Mouse (Mus musculus): Measurements from ENCODE around the gene Vinac1. TPM values are rescaled to one million over a fixed set of nuclear protein-coding genes. Genes with fewer than 3 reads are reported as not detected.
A peak's percentile ranks its signal among the peaks of the same experiment; 100 is the strongest.

The Vinac1 gene
- polyA plus RNA-seq (2015; fragmentation: Nextera tagmentation; extraction: Ambion mirVana) = 0.70 and 0.81 TPM in 2 replicates

DNA sequence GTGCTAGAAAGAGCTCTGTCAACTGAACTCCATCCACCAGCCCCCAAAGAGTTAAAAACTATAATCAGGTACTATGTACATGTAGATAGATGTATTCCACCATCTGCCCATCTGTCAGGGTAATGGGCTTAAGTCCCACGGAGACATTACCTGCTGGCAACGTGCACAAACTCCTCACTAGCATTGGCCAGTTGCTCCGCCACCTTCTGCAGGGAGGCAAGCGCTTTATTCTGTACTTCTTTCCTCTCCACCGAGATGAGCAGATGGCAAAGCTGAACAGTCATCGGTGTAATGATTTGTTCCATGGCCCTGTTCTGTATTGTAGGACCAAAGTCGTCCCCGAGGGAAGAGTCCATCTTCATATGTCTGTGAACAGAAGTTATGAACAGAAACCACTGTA is at the start of gene Vinac1:
TSS of gene Vinac1 (minus strand) at position 362 of the 400 bp plus-strand sequence.
- Histone ChIP-seq H3K36me3 (no peaks in the 10 kb centered on the region), H3K4me2 (replicated peaks) (no peak within 1 kb of the TSS), H3K27ac (no peak within 1 kb of the TSS), H3K9me3 (no peaks in the 10 kb centered on the region), H3K4me1 (replicated peaks) (no peaks in the 10 kb centered on the region), H3K4me3 (replicated peaks) (no peak within 1 kb of the TSS), H3K9ac (replicated peaks) (no peak within 1 kb of the TSS), H3K27me3 (no peaks in the 10 kb centered on the region)
- WGBS = 84% methylated on average over 8 of the region's 8 CpGs
- no peak for ATAC-seq

DNA sequence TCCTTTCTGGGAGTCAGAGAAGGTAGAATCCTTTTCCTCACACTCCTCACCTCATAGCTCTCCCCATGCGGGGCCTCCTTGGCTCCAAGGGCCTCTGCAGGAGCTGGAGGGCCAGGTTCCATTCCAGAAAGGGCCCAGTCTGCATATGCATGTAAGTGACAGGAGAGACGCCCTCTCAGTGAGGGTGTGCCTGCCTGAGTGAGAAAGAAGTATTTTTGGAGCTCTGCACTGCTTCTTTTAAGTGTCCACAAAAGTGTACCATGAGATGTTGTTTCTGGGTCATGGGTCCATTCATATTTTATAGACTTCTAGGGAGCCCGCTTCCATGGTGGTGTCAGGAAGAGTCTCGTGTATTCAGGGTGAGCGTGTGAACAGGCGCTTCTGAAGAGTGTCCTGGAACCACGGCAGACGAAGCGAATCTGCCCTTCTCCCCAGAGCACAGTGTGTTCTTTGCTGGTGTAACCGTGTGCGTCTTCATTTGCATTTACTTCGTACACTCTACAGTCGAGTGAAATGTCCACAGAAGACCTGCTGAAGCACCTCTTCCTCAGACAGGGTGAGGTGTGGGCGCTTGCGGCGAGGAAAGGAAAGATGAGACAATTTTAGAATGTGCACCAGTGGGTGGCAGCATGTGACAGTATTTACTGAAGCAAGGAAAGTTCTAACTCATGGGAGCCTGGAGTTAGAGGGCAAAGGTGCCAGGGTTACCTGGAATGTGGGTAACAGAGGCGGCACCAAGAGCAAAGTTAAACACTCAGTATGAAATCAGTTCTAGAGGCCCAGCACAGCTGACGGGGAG is 46.2 kb upstream of the Vinac1 start:
- no peak for ATAC-seq
- peaks cover 65% of the 10 kb centered on the region for H3K36me3 ChIP-seq
- no peak overlapping the region for H3K27ac ChIP-seq
- no peak overlapping the region for H3K4me3 ChIP-seq (replicated peaks)
- H3K9me3 ChIP-seq = no peaks in the 10 kb centered on the region
- no peaks in the 10 kb centered on the region for H3K4me1 ChIP-seq (replicated peaks)
- no peaks in the 10 kb centered on the region for H3K27me3 ChIP-seq
- WGBS = 87% methylated on average over 18 of the region's 18 CpGs
- H3K4me2 ChIP-seq (replicated peaks) = no peak overlapping the region
- H3K9ac ChIP-seq (replicated peaks) = no peak overlapping the region

DNA sequence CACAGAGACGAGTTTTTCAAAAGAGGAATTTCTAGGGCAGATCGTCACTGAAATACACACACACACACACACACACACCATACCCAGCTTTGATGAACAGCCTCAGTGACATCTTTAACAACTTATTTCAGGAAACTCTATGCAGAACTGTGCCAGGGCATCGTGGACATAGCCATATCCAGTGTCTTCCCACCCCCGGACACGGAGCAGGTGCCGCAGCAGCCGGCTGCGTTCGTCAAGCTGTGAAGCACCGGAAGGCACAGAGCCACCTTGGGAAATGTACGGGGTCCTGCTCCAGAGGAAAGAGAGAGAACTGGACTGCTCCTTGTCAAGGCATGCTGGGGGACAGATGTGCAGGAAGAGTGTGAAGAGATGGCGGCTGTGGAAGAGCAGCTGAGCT is 44.8 kb upstream of the Vinac1 start:
- Histone ChIP-seq H3K4me3 (replicated peaks) (no peak overlapping the region), H3K27me3 (no peaks in the 10 kb centered on the region), H3K36me3 (peaks cover 75% of the 10 kb centered on the region), H3K27ac (no peak overlapping the region), H3K9ac (replicated peaks) (no peak overlapping the region), H3K4me1 (replicated peaks) (no peaks in the 10 kb centered on the region), H3K9me3 (no peaks in the 10 kb centered on the region), H3K4me2 (replicated peaks) (no peak overlapping the region)
- 94% methylated on average over 12 of the region's 12 CpGs for WGBS
- ATAC-seq = no peak

DNA sequence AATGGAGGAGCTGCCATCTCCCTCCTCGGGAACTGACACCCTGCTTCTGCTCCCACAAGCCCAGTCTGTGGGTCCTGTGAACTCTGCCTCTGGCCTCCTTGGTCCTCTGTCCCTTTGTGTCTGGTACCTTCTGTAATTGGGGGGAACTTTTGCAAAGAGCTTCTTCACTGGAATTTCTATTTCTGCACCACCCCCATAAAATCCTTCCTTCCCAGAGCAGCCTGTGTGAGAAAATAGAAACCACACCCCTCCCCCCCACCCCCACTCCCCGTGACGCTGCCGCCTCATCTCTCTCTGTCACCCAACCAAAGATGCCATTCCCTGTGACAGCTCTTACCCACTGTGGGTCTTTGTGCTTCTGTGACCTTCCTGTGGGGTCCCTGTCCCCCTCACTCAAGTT is 42.4 kb upstream of the Vinac1 start:
- H3K4me3 ChIP-seq (replicated peaks) = no peak overlapping the region
- no peak overlapping the region for H3K27ac ChIP-seq
- ATAC-seq = no peak
- no peaks in the 10 kb centered on the region for H3K4me1 ChIP-seq (replicated peaks)
- H3K36me3 ChIP-seq = peaks cover 89% of the 10 kb centered on the region
- no peaks in the 10 kb centered on the region for H3K9me3 ChIP-seq
- H3K27me3 ChIP-seq = no peaks in the 10 kb centered on the region
- 84% methylated on average over 4 of the region's 4 CpGs for WGBS
- no peak overlapping the region for H3K9ac ChIP-seq (replicated peaks)
- H3K4me2 ChIP-seq (replicated peaks) = no peak overlapping the region

DNA sequence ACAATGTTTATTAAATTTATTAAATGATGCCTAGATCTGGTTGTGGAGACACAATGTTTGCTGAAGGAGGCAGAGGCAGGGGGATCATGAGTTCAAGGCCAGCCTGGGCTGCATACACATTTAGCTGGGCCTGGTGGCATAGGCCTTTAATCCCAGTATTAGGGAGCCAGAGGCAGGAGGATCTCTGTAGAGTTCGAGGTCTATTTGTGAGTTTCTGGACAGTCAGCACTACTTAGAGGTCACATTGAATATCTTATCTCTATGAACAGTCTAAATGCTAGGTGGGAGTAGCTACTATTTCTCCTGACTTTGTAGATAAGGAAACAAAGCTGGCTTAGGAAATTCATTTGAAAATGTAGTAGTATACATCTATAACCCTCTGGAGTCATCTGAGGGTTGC is 39.5 kb upstream of the Vinac1 start:
- Histone ChIP-seq H3K27me3 (no peaks in the 10 kb centered on the region), H3K9me3 (no peaks in the 10 kb centered on the region), H3K9ac (replicated peaks) (no peak overlapping the region), H3K27ac (no peak overlapping the region), H3K36me3 (peaks cover 70% of the 10 kb centered on the region), H3K4me1 (replicated peaks) (no peaks in the 10 kb centered on the region), H3K4me2 (replicated peaks) (no peak overlapping the region), H3K4me3 (replicated peaks) (no peak overlapping the region)
- WGBS = 85% methylated on average over 1 of the region's 1 CpGs
- no peak for ATAC-seq

DNA sequence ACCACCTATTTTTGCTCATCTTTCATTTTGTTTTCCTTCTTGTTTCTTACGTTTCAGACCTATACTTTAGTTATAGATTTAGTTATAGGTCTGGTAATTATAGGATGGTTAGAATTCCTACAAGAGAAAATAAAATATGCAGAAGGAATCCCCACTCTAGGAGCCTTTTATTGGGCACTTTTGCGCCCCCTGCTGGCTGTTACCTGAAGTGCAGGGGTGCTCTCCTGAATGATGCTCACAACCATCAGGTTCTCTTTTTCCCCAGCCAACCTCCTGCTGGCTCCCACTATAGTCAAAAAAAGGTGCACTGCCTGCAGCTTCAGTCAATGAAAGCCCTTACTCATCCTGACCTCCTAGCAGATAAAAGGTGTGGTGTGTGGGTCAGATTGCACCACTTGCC is 37.0 kb upstream of the Vinac1 start:
- Histone ChIP-seq H3K9ac (replicated peaks) (no peak overlapping the region), H3K27ac (no peak overlapping the region), H3K9me3 (no peaks in the 10 kb centered on the region), H3K4me1 (replicated peaks) (no peaks in the 10 kb centered on the region), H3K27me3 (no peaks in the 10 kb centered on the region), H3K4me2 (replicated peaks) (no peak overlapping the region), H3K36me3 (peaks cover 67% of the 10 kb centered on the region), H3K4me3 (replicated peaks) (no peak overlapping the region)
- WGBS = 43% methylated on average over 2 of the region's 2 CpGs
- ATAC-seq = no peak

DNA sequence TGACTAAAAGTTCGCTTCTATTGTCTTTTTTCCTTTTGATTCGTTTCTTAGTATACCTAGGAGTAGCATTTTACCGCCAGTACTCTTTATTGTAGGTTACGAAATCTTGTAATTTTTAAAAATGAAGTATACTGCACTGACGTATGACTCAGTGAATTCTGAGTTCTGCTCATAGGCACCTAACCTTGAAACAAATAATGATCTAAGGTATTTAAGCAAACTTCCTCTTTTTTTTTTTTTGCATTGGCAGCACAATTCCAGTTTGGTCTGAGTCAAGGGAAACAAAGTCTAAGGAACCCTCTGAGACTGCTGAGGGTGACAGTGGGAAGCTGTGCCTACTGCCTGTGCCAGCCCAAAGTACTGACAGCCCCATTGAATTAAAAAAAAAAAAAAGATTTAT is 35.5 kb upstream of the Vinac1 start:
- WGBS = 96% methylated on average over 5 of the region's 5 CpGs

DNA sequence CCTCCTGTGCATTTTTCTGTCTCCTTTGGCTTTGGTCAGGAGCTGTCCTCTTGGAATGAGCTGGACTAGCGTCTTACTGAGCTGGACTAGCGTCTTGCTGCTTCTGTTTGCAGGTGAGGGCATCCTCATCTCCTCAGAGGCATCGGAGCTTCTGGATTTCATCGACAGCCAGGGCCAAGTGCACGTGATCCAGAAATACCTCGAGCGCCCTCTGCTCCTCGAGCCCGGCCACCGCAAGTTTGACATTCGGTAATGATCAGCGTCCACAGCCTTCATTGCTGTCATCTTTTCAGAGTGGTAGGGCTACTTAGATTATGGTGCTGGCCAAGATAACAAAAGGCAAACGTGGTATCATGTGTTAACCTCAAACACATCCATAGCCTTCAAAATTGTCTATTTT is 33.1 kb upstream of the Vinac1 start:
- Histone ChIP-seq H3K9me3 (no peaks in the 10 kb centered on the region), H3K27me3 (no peaks in the 10 kb centered on the region), H3K4me3 (replicated peaks) (no peak overlapping the region), H3K4me2 (replicated peaks) (no peak overlapping the region), H3K4me1 (replicated peaks) (no peaks in the 10 kb centered on the region), H3K36me3 (peaks cover 73% of the 10 kb centered on the region), H3K9ac (replicated peaks) (no peak overlapping the region), H3K27ac (no peak overlapping the region)
- 73% methylated on average over 13 of the region's 13 CpGs for WGBS
- no peak for ATAC-seq

More for the DNA sequence above, 35.5 kb upstream of the Vinac1 start:
- H3K4me3 ChIP-seq (replicated peaks) = no peak overlapping the region
- H3K36me3 ChIP-seq = peaks cover 64% of the 10 kb centered on the region
- H3K9me3 ChIP-seq = no peaks in the 10 kb centered on the region
- no peak overlapping the region for H3K9ac ChIP-seq (replicated peaks)
- no peak for ATAC-seq
- H3K4me2 ChIP-seq (replicated peaks) = no peak overlapping the region
- H3K27me3 ChIP-seq = no peaks in the 10 kb centered on the region
- H3K4me1 ChIP-seq (replicated peaks) = no peaks in the 10 kb centered on the region
- H3K27ac ChIP-seq = no peak overlapping the region

DNA sequence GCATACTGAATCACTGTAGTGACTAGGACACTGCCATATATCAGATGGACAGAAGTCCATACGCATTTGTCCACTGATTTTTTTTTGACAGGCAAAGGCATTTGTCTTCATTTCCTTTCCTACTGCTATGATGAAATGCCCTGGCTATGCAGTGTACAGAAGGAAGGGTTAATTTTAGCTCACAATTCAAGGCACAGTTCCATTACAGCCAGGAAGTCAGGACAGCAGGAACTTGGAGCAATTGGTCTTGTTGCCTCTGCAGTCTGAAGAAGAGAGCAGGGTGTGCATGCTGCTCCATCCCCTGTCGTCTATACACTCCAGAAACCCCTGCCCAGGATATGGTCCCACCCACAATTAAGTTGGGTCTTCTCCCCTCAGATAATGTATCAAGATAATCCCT is 31.2 kb upstream of the Vinac1 start:
- no peaks in the 10 kb centered on the region for H3K9me3 ChIP-seq
- 90% methylated on average over 2 of the region's 2 CpGs for WGBS
- H3K36me3 ChIP-seq = peaks cover 65% of the 10 kb centered on the region
- no peak overlapping the region for H3K4me3 ChIP-seq (replicated peaks)
- H3K4me2 ChIP-seq (replicated peaks) = no peak overlapping the region
- H3K27ac ChIP-seq = no peak overlapping the region
- H3K27me3 ChIP-seq = no peaks in the 10 kb centered on the region
- no peak overlapping the region for H3K9ac ChIP-seq (replicated peaks)
- no peaks in the 10 kb centered on the region for H3K4me1 ChIP-seq (replicated peaks)
- ATAC-seq = no peak

DNA sequence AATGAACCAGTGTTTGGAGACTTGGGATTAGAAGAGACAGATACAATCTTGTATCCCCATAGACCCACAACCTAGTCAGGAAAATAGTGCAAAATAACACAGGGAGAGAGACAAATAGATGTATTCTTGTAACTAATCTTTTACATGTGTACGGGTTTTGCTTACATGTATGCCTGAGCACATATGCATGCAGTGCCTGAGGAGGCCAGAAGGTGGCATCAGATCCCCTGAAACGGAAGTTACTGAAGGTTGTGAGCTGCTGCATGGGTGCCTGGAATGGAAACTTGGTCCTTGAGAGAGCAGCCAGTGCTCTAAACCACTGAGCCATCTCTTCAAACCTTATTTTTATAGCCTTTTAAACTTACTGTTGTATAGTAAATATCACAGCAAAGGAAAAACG is 30.3 kb upstream of the Vinac1 start:
- Histone ChIP-seq H3K4me1 (replicated peaks) (no peaks in the 10 kb centered on the region), H3K4me3 (replicated peaks) (no peak overlapping the region), H3K9me3 (no peaks in the 10 kb centered on the region), H3K36me3 (peaks cover 65% of the 10 kb centered on the region), H3K9ac (replicated peaks) (no peak overlapping the region), H3K27me3 (no peaks in the 10 kb centered on the region), H3K4me2 (replicated peaks) (no peak overlapping the region), H3K27ac (no peak overlapping the region)
- 87% methylated on average over 3 of the region's 3 CpGs for WGBS
- ATAC-seq = no peak

DNA sequence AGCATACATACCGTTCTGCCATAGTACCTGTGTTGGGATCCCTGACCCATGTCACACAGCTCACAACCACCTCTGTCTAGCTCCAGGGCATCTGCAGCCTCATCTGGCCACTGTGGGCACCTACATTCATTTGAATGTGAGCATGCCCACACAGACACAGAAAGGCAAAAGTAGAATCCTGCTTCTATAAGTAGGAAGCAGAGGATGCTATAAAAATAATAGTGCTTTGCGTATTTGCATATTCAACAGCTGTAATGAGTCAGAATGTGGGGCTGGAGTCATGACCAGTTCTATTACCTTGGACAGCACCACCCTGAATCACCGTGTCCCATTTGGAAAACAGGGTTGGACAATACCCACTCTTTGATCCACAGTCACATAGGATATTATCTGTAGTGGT is 22.3 kb upstream of the Vinac1 start:
- Histone ChIP-seq H3K4me1 (replicated peaks) (peaks cover 28% of the 10 kb centered on the region), H3K9me3 (no peaks in the 10 kb centered on the region), H3K36me3 (peaks cover 23% of the 10 kb centered on the region), H3K4me3 (replicated peaks) (no peak overlapping the region), H3K27ac (no peak overlapping the region), H3K27me3 (no peaks in the 10 kb centered on the region), H3K4me2 (replicated peaks) (no peak overlapping the region), H3K9ac (replicated peaks) (no peak overlapping the region)
- no peak for ATAC-seq
- WGBS = 91% methylated on average over 3 of the region's 3 CpGs

DNA sequence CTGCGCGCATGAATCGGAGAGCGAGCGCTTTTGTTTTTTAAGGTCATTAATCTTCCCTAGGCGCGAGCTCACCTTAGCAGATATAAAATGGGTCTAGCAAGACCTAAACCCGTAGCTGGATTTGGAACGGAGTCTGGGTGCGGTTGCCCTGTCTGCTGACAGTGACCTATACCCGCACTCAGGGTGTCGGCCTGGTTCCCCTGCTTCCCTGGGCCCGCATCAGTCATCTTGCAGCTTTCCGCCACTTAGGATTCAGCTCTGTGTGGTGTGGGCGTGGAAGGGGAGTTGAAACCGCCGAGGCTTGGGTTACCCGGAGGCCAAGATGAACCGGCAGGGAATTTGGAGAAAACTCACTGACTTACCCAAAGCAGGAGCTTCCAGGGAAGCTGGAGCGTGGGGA is 18.4 kb upstream of the Vinac1 start:
- H3K9me3 ChIP-seq = no peaks in the 10 kb centered on the region
- H3K36me3 ChIP-seq = peaks cover 23% of the 10 kb centered on the region
- H3K9ac ChIP-seq (replicated peaks) = peak overlapping the region; percentile 90
- peak overlapping the region; percentile 79 for H3K27ac ChIP-seq
- H3K27me3 ChIP-seq = no peaks in the 10 kb centered on the region
- under 1% methylated on average over 20 of the region's 20 CpGs for WGBS
- peak; percentile 71 for ATAC-seq
- peaks cover 31% of the 10 kb centered on the region for H3K4me1 ChIP-seq (replicated peaks)
- H3K4me2 ChIP-seq (replicated peaks) = peak overlapping the region; percentile 60
- H3K4me3 ChIP-seq (replicated peaks) = peak overlapping the region; percentile 84

All from midbrain, embryonic 13.5 days (tissue).